ENCODE assay signal across 9 mouse cellular contexts in the genomic region with DNA sequence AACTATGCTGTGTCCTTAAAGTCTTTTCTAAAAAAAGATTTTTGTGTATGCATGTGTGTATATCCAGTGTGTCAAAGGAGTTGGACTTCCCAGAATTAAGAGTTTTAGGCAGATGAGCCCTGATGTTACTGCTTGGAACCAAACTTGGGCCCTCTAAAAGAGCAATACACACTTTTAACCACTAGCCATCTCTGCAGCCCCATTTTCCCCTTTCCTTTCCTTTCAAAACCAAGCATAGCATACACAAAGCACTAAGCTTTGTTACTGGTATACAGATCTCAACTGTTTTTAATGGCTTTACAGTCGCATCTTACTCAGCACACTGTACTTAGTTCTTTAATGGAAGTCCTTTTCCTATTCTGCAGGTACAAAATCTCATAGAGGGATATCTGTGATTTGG. TPM values are rescaled to one million over a fixed set of nuclear protein-coding genes. Genes with fewer than 3 reads are reported as not detected.
DNase-seq lines count a peak whose midpoint lies in the region; ATAC-seq and TF ChIP-seq lines count a peak whose summit lies in the region.
"Had no signal": no experiment of that assay in that cellular context is flagged by ENCODE, and none has a peak within 500 bp of the region (broad histone marks: within the 10 kb centered on the region; RNA-seq: fewer than 3 reads in every experiment).

No protein-coding gene starts in this region.

- H3K4me1 ChIP-seq in kidney, embryonic 15.5 days: peaks cover 10% of the 10 kb centered on the region
- peaks cover 15% of the 10 kb centered on the region for H3K4me1 ChIP-seq in bone marrow macrophage, adult 2 months (ENCODE audit: control insufficient read depth, insufficient read depth, low read length)
- no peaks in the 10 kb centered on the region for H3K4me1 ChIP-seq in midbrain, postnatal 0 days (ENCODE audit: insufficient read depth, low read length)

- DNase-seq in kidney, postnatal 36 days: no peak
- DNase-seq in induced T-regulatory cell, adult 2 months (ENCODE audit: low read depth): peak; percentile 33
- no peak for DNase-seq in midbrain, postnatal 0 days (ENCODE audit: low spot score)
- no peak for DNase-seq in adrenal gland, adult 8-10 months
- DNase-seq in left cerebral cortex, adult 11 months (ENCODE audit: low spot score): no peak
- no peak for DNase-seq in thymus, postnatal 36 days

- H3K27ac ChIP-seq in kidney, embryonic 15.5 days: peak overlapping the region; percentile 97; the same call in 1 of the 2 replicates
- peak overlapping the region; percentile 95 for H3K27ac ChIP-seq in bone marrow macrophage, adult 2 months (ENCODE audit: insufficient read depth, low read depth, low read length)
- H3K27ac ChIP-seq in midbrain, postnatal 0 days (ENCODE audit: low read depth, low read length): peak overlapping the region; percentile 73; the same call in 1 of the 2 replicates

- no peaks in the 10 kb centered on the region for H3K27me3 ChIP-seq in kidney, embryonic 15.5 days
- no peaks in the 10 kb centered on the region for H3K27me3 ChIP-seq in midbrain, postnatal 0 days (ENCODE audit: insufficient read depth, low read length)

- 89% methylated on average over 1 of the region's 1 CpGs for WGBS in kidney, embryonic 15.5 days
- 88% methylated on average over 1 of the region's 1 CpGs for WGBS in midbrain, postnatal 0 days

- ATAC-seq in kidney, embryonic 15.5 days (replicated peaks; ENCODE audit: low FRiP score): no peak
- ATAC-seq in midbrain, postnatal 0 days (ENCODE audit: low FRiP score): no peak

- H3K36me3 ChIP-seq in kidney, embryonic 15.5 days: peaks cover 53% of the 10 kb centered on the region
- H3K36me3 ChIP-seq in midbrain, postnatal 0 days (ENCODE audit: insufficient read depth, low read length): peaks cover 25% of the 10 kb centered on the region

- H3K9ac ChIP-seq in kidney, embryonic 15.5 days: peak overlapping the region; percentile 84; the same call in 1 of the 2 replicates
- peak overlapping the region; percentile 83 for H3K9ac ChIP-seq in midbrain, postnatal 0 days (replicated peaks; ENCODE audit: low read length, poor library complexity, severe bottlenecking)

- H3K4me2 ChIP-seq in kidney, embryonic 15.5 days: peak overlapping the region; percentile 82
- H3K4me2 ChIP-seq in midbrain, postnatal 0 days (ENCODE audit: low read depth, low read length, poor library complexity, severe bottlenecking): peak overlapping the region; percentile 65

- TF ChIP-seq POLR2A in bone marrow macrophage, adult 2 months (IDR thresholded peaks at IDR 0.05; ENCODE audit: borderline replicate concordance, low read depth, low read length): no peak

- peak overlapping the region; percentile 82 for H3K4me3 ChIP-seq in kidney, embryonic 15.5 days (replicated peaks)
- peak overlapping the region; percentile 92 for H3K4me3 ChIP-seq in bone marrow macrophage, adult 2 months (ENCODE audit: insufficient read depth, low read length)
- H3K4me3 ChIP-seq in midbrain, postnatal 0 days (ENCODE audit: low read depth, low read length): peak overlapping the region; percentile 75

- no peak for TF ChIP-seq CTCF in bone marrow macrophage, adult 2 months (IDR thresholded peaks at IDR 0.05; ENCODE audit: low read depth, low read length)
- no peak for TF ChIP-seq CTCF in midbrain, postnatal 0 days (IDR thresholded peaks at IDR 0.05)

- no peaks in the 10 kb centered on the region for H3K9me3 ChIP-seq in kidney, embryonic 15.5 days (replicated peaks)
- no peaks in the 10 kb centered on the region for H3K9me3 ChIP-seq in midbrain, postnatal 0 days (ENCODE audit: low read length)

RNA-seq across cellular contexts. Expression of a gene that starts 1.4 kb away (rescaled TPM):
- polyA plus RNA-seq in kidney, embryonic 15.5 days (2015; fragmentation: Nextera tagmentation; extraction: Ambion mirVana): 24.4 and 25.5 TPM in 2 replicates
- polyA plus RNA-seq in bone marrow macrophage, adult 2 months (2012; ENCODE audit: insufficient read depth, insufficient read length, missing spikeins): 16.6 and 20.3 TPM in 2 replicates
- total RNA-seq in midbrain, postnatal 0 days (2014; rRNA removed): 13.9 and 20.1 TPM in 2 replicates
- 16.3 and 19.9 TPM in 2 replicates for polyA plus RNA-seq in midbrain, postnatal 0 days (2015; fragmentation: Nextera tagmentation; extraction: Ambion mirVana)
- 10 to 100 TPM; 22.4 to 27.7 (median 24.8) TPM for total RNA-seq in adrenal gland, adult 8-10 months (2022)

RNA-seq across cellular contexts. Expression of a gene that starts 13.1 kb away (rescaled TPM):
- 0.43 and 0.51 TPM in 2 replicates for polyA plus RNA-seq in kidney, embryonic 15.5 days (2015; fragmentation: Nextera tagmentation; extraction: Ambion mirVana)
- not detected in 2 replicates for polyA plus RNA-seq in bone marrow macrophage, adult 2 months (2012; ENCODE audit: insufficient read depth, insufficient read length, missing spikeins)
- total RNA-seq in midbrain, postnatal 0 days (2014; rRNA removed): 1.4 and 6.0 TPM in 2 replicates
- 1.4 and 1.8 TPM in 2 replicates for polyA plus RNA-seq in midbrain, postnatal 0 days (2015; fragmentation: Nextera tagmentation; extraction: Ambion mirVana)
- total RNA-seq in adrenal gland, adult 8-10 months (2022): 1 to 10 TPM in 2 of 4 experiments, not detected in 2; 4.6 to 6.2 TPM
- total RNA-seq: hematopoietic stem cell, adult 5-6 weeks had no signal

RNA-seq across cellular contexts. Expression of a gene that starts 35.5 kb away (rescaled TPM):
- polyA plus RNA-seq in kidney, embryonic 15.5 days (2015; fragmentation: Nextera tagmentation; extraction: Ambion mirVana): 218 and 219 TPM in 2 replicates
- 49.7 and 67.7 TPM in 2 replicates for polyA plus RNA-seq in bone marrow macrophage, adult 2 months (2012; ENCODE audit: insufficient read depth, insufficient read length, missing spikeins)
- 137 and 210 TPM in 2 replicates for total RNA-seq in midbrain, postnatal 0 days (2014; rRNA removed)
- polyA plus RNA-seq in midbrain, postnatal 0 days (2015; fragmentation: Nextera tagmentation; extraction: Ambion mirVana): 195 and 212 TPM in 2 replicates
- 100 to 1,000 TPM in 1 of 4 experiments, 10 to 100 TPM in 3; 44.0 to 121 (median 82.9) TPM for total RNA-seq in adrenal gland, adult 8-10 months (2022)

RNA-seq across cellular contexts. Expression of a gene that starts 42.6 kb away (rescaled TPM):
- polyA plus RNA-seq in kidney, embryonic 15.5 days (2015; fragmentation: Nextera tagmentation; extraction: Ambion mirVana): 97.6 and 99.1 TPM in 2 replicates
- 98.9 and 99.9 TPM in 2 replicates for polyA plus RNA-seq in bone marrow macrophage, adult 2 months (2012; ENCODE audit: insufficient read depth, insufficient read length, missing spikeins)
- 95.4 and 97.8 TPM in 2 replicates for total RNA-seq in midbrain, postnatal 0 days (2014; rRNA removed)
- polyA plus RNA-seq in midbrain, postnatal 0 days (2015; fragmentation: Nextera tagmentation; extraction: Ambion mirVana): 102 and 108 TPM in 2 replicates
- total RNA-seq in adrenal gland, adult 8-10 months (2022): 100 to 1,000 TPM; 151 to 257 (median 207) TPM
